Mouse (Mus musculus) ES-Bruce4 (cell line): Measurements from ENCODE around the gene Lrch1.

Experiments used
- CTCF ChIP-seq: IDR thresholded peaks from one replicate; pipeline ENCODE4 v1.8.1; 2011; ENCODE audit warnings: low read depth, low read length
- POLR2A ChIP-seq: IDR thresholded peaks from one replicate; pipeline ENCODE4 v1.8.1; 2011; ENCODE audit warnings: low read length; ENCODE audit not compliant: insufficient read depth

DNA sequence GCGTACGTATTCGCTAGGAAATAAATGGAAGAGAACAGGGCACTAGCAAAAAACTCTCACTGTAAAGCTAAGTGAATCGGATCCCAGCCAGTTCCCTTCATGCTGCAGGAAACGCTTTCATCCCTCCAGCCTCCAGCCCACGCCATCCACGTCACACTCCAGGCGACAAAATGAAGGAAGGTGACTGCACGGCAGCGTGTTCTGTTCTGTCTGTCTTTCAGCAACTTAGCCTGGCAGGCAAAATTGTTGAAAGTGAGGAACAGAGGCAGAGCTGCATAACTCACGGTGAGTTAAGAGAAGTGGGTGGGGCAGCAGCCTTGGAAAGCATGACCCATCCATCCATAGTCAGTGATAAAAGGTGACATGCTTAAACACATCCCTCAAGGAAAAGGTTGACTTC lies 64.5 kb downstream of the Lrch1 start:
- TF ChIP-seq CTCF = no peak
- TF ChIP-seq POLR2A = no peak
